Mouse (Mus musculus) left cerebral cortex, adult 18-20 months (tissue): ENCODE results near the gene H2-Ab1. TPM values are rescaled to one million over a fixed set of nuclear protein-coding genes. Genes with fewer than 3 reads are reported as not detected.

Experiments
- DNase-seq, 2 experiments: peaks; one replicate each; pipeline ENCODE4 v3.0.0; 2021 to 2022; ENCODE audit warnings: low spot score in 2 of 2, mixed read lengths in 1 of 2
- total RNA-seq, 2 experiments: library from RNA; stranded (reverse); gene quantifications; 2 replicates each; pipeline ENCODE4 v1.2.3; 2021

Gene H2-Ab1
- total RNA-seq, 2 experiments from 2014 or later, result 3.2 to 5.2 TPM

DNA sequence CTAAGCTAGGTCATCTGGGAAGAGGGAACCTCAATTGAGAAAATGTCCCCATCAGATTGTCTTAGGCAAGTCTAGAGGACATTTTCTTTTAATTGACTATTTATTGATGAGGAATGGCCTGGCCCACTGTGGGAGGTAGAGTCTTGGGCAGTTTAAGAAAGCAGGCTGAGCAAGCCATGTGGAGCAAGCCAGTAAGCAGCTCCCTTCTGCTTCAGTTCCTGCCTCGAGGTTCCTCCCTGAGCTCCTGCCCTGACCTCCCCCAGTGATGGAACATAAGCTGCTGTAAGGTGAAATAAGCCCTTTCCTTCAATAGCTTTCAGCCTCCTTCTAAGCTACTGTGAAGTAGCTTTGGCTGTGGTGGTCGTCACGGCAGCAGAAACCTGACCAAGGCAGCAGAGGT is 19.7 kb upstream of the H2-Ab1 start:
- no peak for DNase-seq

DNA sequence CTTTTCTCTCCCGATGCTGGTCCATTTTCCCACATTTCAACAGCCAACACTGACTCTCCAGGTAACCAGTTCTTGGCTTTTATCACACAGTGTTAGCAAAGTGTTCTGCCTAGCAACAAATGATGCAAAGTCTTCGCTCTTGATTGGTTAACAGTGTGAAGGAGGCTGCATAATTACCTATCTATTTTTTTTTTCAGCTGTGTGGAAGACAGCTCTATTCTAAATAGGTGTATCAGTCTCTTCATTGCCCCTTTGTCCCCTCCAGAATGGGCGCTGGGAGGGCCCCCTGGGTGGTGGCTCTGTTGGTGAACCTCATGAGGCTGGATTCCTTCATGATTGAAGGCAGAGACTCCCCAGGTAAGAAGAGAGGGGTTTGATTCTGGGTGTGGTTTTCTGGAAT is 18.8 kb upstream of the H2-Ab1 start, which contains the start of gene H2-Ob:
H2-Ob (plus strand) TSS at position 198 of the 400 bp plus-strand sequence.
- DNase-seq, result peak; percentile 20 to 34

GRCm38 (mm10) chr17:34239601-34240041 is 17.9 kb upstream of the H2-Ab1 start:
- no peak for DNase-seq

DNA sequence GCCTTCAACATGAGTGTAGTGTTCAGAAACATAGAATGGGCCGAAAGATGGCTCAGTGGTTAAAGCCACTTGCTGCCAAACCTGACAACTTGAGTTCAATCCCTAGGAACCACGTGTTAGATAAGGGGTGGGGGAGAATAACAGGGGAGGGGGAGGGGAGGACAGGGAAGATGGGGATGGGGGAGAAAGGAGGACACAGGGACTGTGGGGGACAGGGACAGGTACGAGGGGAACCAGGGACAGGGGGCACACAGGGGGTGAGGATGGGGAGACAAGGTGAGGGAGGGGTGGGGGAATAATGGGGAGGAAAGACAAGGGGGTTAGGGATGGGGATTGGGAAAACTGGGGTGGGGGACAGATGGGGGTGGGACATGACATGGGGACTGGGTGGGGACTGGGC is 17.1 kb upstream of the H2-Ab1 start:
- no peak for DNase-seq

GRCm38 (mm10) chr17:34240916-34241315 is 16.6 kb upstream of the H2-Ab1 start:
- DNase-seq, result no peak

- no peak for DNase-seq
Measured at GRCm38 (mm10) chr17:34244656-34245055, 12.8 kb upstream of the H2-Ab1 start.

- no peak for DNase-seq
Measured at GRCm38 (mm10) chr17:34247047-34247446, 10.4 kb upstream of the H2-Ab1 start.

- no peak for DNase-seq
Measured at GRCm38 (mm10) chr17:34248764-34249163, 8.7 kb upstream of the H2-Ab1 start.

DNA sequence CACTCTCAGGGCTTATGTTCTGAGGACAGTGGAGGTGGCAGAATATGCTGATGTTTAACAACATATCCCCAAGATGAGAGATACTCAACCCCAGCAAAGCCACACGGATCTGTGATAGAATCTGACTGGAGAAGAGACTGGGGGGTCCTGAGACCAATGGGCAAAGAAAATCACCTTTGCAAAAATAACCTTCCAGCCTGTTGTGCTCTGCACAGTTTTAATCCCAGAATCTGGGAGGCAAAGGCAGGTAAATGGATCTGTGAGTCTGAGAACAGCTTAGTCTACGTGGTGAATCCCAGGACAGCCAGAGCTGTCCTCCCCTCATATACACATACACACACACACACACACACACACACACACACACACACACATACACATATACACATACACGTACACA is 8.1 kb upstream of the H2-Ab1 start:
- no peak for DNase-seq

- DNase-seq, result peak in 1 of 2 experiments; percentile 33
Measured at GRCm38 (mm10) chr17:34249878-34250277, 7.6 kb upstream of the H2-Ab1 start.

- no peak for DNase-seq
Measured at GRCm38 (mm10) chr17:34251666-34252065, 5.8 kb upstream of the H2-Ab1 start.

DNA sequence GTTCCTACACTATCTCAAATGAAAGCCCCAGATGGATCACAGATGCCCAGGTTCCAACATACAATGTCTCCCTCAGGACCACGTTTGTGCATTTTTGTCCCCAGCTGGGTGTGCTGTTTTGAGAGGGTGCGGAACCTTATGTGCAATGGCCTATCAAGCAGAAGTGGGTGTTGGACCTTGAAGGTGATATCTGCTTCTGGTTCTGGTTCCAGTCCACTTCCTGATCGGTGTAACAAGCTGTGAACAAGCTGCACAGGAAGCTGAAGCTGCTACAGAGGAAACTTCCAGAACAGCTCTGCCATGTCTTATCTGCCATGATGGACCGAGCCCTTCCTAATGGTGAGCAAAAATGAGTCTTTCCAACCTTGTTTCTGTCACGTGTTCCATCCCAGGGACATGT is 988 bp upstream of the H2-Ab1 start:
- DNase-seq, result no peak

DNA sequence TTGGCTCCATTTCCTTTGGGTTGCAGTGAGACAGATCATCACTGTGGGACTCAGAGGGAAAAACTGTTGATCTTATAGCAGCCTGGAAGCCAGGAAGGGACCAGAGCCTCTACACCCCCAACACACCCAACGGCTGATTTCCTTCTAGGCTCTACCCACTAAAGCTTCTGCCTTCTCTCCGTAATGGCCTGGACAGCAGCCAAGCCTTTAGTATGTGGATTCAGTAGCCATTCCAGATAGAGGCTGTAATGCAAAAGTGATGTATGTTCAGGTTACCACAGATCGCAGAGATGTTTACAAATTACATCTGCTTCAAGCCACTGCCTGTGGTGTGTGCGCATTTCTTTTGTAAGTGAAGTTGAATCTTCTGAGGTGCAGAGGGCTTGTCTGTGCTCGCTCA is 3.1 kb downstream of the H2-Ab1 start:
- DNase-seq, result no peak

GRCm38 (mm10) chr17:34261502-34261901 is 4.0 kb downstream of the H2-Ab1 start:
- DNase-seq, result peak; percentile 51 to 60

DNA sequence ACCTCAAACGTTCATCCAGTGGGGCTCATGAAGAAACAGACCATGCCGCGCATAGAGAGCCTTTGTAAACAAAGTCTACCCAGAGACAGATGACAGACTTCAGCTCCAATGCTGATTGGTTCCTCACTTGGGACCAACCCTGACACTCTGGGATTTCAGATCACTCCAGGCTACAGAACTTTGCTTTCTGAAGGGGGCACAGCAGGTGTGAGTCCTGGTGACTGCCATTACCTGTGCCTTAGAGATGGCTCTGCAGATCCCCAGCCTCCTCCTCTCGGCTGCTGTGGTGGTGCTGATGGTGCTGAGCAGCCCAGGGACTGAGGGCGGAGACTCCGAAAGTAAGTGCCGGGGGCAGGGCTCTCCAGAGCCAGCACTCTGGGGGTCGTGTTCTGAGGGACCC is 5.6 kb downstream of the H2-Ab1 start:
- DNase-seq, result peak; percentile 60 to 67

DNA sequence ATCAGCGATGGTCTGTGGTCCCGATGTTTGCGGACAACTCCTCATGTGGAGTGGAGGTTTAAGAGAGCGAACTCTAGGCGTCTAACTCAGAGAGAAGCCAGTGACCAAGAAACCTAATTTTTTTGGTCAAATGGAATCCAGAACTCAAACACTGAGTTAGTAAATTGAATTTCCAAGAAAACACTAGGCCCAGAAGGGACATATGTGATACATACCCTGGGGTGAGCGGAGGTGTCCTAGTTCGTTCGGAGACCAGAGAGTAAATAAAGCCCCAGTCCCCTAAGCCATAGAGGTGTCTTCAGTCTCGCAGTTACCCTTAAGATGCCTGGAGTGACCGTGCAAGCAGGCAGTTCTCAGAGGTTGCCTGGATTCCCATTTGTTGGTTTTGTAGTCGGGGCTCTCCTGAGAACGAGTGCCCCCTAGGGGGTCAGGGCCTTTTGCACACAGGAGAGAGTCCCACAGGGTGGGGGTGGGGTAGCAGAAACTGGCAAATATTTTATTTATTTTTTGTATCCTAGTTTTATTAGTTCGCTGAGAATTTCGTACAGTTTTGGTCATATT is 6.4 kb downstream of the H2-Ab1 start:
- no peak for DNase-seq

- DNase-seq, result peak in 1 of 2 experiments; percentile 7
Measured at GRCm38 (mm10) chr17:34264452-34265351, 7.2 kb downstream of the H2-Ab1 start.

DNA sequence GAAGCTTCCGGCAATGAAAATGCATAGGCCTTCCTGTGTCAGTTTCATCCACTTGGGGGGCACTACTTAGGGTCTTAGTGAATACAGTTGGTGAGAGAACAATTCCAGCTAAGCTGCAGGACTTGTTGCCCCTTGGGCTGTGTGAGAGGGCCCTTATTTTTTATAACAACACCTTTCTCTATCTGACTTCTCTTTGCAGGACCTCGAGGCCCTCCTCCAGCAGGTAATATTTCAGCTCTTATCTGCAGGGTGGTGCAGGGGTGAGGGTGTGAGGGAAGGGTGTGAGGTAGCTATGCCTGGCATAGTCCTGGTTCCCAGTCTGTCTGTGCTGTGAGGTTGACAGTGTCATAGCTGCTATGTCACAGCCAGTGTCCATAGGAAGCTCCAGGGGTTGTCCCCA is 10.8 kb downstream of the H2-Ab1 start:
- no peak for DNase-seq

DNA sequence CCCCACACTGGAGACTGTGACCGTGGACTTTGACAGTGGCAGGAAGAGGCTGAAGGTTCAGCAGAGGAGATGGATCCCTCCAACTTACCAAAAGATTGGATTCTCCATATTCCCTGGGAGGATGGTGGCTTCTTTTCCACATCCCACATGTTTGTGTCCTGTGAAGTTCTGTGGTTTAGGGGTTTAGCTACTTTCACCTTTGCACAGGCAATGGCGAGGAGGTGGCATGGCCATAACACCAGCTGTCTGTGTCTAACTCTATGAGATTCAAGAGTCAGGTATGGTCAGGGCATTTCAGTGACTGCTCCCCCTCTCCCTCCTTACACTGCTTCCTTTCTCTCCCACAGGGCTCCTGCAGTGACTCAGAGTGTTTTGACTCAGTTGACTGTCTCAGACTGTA is 11.3 kb downstream of the H2-Ab1 start:
- no peak for DNase-seq

GRCm38 (mm10) chr17:34269817-34270216 is 12.3 kb downstream of the H2-Ab1 start:
- no peak for DNase-seq

GRCm38 (mm10) chr17:34270230-34270629 is 12.7 kb downstream of the H2-Ab1 start:
- no peak for DNase-seq

DNA sequence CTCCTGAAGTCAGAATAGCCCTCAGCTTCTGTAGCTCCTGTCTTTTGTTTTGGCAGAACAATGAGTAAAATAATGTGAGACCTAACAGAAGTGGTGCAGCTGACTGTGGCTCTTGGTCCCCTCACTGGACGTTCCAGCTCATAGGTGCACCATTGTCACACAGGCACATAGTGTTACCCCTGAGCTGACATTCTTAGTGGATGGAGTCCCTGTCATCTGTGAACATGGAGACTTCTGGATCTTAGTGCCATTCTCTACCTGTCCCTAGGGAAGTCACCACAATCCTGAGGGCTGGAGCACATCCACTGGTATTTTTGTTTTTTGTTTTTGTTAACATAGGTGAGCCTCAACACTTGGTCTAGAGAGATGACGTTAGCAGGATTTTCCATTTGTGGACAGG is 13.5 kb downstream of the H2-Ab1 start:
- DNase-seq, result no peak

GRCm38 (mm10) chr17:34272102-34272501 is 14.6 kb downstream of the H2-Ab1 start:
- no peak for DNase-seq
